Mouse (Mus musculus): ENCODE data around the gene Igtp. TPM values are rescaled to one million over a fixed set of nuclear protein-coding genes. Genes with fewer than 3 reads are reported as not detected.

The Igtp gene
- polyA plus RNA-seq, 1 experiment from 2014 or later = 2.4 TPM

DNA sequence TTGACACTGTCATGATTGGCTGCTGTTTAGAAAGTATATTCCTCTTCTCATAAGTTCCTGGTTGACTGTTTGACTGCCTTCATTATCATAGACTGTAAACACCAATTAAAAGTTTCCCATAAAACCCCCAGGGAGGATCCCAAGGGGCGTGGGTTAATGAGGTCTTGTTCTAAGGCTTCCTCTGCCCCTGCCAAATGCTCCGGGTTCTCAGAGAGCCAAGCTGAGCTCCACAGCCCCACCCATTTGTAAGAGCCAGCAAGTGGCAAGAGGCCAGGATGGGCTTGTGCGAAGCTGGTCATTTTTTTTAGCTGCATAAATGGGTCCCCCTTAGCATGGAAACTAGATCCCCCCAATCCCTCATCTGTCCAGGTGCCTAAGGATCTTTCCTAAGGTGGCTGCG lies 47.9 kb downstream of the Igtp start:
- H3K27me3 ChIP-seq (ENCODE audit: control insufficient read depth, insufficient read depth, low read length) = no peaks in the 10 kb centered on the region
- no peak overlapping the region for H3K9ac ChIP-seq
- DNase-seq (ENCODE audit: low spot score) (no peak), ATAC-seq (ENCODE audit: low FRiP score) (no peak)
- H3K27ac ChIP-seq = no peak overlapping the region
- no peaks in the 10 kb centered on the region for H3K36me3 ChIP-seq (replicated peaks; ENCODE audit: control insufficient read depth, insufficient read depth)
- H3K4me3 ChIP-seq (replicated peaks; ENCODE audit: low read length) = no peak overlapping the region
- H3K4me1 ChIP-seq (replicated peaks; ENCODE audit: control insufficient read depth, insufficient read depth, low read length) = no peaks in the 10 kb centered on the region
- 48% methylated on average over 4 of the region's 4 CpGs for WGBS
- H3K9me3 ChIP-seq (ENCODE audit: control insufficient read depth, low read length) = no peaks in the 10 kb centered on the region
- no peak overlapping the region for H3K4me2 ChIP-seq (replicated peaks)

DNA sequence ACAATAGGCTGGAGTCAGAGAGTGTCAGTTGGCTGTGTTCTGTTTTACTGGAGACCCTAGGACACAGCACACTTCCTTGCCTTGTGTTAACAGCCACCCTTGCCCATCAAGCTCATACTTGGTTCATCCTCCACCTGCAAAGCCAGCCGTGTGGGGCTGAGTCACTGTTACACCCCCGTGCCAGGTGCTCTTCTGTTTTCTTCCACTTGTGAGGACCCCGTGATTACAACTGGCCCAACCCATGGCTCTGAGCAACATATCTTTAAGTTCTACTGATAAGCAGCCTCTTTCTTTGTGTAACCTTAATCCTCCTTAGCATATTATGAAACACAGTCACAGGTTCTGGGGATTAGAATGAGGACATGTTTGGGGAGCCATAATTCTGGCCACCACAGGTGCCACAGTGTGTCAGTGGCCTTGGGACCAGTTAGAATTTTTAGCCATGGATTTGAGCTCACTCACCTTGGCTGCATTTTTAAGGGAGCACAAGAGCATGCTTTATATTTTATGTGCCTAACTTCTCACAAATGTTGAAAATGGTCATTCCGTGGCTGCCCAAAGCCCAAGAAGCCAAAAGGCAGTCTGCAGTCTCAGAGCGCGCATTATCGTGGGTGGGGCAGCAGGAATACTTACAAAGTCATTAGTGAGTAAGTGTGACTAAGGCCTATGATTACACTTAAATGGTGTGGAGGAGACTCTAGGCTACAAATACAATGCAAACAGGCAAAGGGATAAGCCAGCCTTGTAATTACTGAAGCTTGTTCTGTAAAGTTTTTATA lies 50.0 kb downstream of the Igtp start:
- no peak overlapping the region for H3K4me2 ChIP-seq (replicated peaks)
- H3K4me3 ChIP-seq (replicated peaks; ENCODE audit: low read length) = no peak overlapping the region
- H3K9ac ChIP-seq = no peak overlapping the region
- no peak overlapping the region for H3K27ac ChIP-seq
- WGBS = 89% methylated on average over 7 of the region's 7 CpGs
- H3K27me3 ChIP-seq (ENCODE audit: control insufficient read depth, insufficient read depth, low read length) = no peaks in the 10 kb centered on the region
- no peaks in the 10 kb centered on the region for H3K4me1 ChIP-seq (replicated peaks; ENCODE audit: control insufficient read depth, insufficient read depth, low read length)
- DNase-seq (ENCODE audit: low spot score) = no peak
- no peaks in the 10 kb centered on the region for H3K36me3 ChIP-seq (replicated peaks; ENCODE audit: control insufficient read depth, insufficient read depth)
- no peaks in the 10 kb centered on the region for H3K9me3 ChIP-seq (ENCODE audit: control insufficient read depth, low read length)
- no peak for ATAC-seq (ENCODE audit: low FRiP score)

DNA sequence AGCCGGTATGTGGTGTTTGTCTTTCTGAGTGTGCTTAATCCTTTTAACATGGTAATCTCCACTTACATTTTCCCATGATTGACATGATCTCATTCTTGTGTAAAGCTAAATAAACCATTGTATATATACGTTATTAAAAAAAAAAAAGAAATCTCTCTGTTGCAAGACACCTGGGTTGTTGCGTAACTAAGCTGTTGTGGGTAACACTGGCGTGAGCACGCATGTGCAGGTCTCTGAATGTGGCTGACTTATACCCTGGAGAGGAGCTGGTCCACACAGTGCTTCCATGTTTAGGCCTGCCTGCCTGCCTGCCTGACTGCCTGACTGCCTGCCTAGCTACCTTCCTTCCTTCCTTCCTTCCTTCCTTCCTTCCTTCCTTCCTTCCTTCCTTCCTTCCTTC lies 51.2 kb downstream of the Igtp start:
- no peak for DNase-seq (ENCODE audit: low spot score)
- Histone ChIP-seq H3K9ac (no peak overlapping the region), H3K4me2 (replicated peaks) (no peak overlapping the region), H3K9me3 (ENCODE audit: control insufficient read depth, low read length) (no peaks in the 10 kb centered on the region), H3K36me3 (replicated peaks; ENCODE audit: control insufficient read depth, insufficient read depth) (no peaks in the 10 kb centered on the region), H3K4me3 (replicated peaks; ENCODE audit: low read length) (no peak overlapping the region), H3K27me3 (ENCODE audit: control insufficient read depth, insufficient read depth, low read length) (no peaks in the 10 kb centered on the region), H3K4me1 (replicated peaks; ENCODE audit: control insufficient read depth, insufficient read depth, low read length) (no peaks in the 10 kb centered on the region), H3K27ac (no peak overlapping the region)
- no peak for ATAC-seq (ENCODE audit: low FRiP score)
- WGBS = 79% methylated on average over 5 of the region's 5 CpGs

DNA sequence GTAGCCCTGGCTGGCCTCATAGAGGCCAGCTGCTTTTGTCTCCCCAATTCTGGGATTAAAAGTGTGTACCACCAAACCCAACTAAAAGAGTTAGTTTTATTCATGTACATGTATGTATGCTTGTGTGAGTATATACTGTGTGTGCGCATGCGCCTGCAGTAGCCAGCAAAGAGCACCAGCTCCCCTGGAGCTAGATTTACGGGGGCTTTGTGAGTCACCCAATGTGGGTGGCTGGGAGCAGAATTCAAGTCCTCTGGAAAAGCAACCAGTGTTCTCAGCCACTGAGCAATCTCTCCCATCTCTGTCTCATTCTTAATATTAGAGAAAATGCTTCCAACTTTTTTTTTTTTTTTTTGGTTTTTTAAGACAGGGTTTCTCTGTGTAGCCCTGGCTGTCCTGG lies 55.1 kb downstream of the Igtp start:
- ATAC-seq (ENCODE audit: low FRiP score) (no peak), DNase-seq (ENCODE audit: low spot score) (no peak)
- Histone ChIP-seq H3K9ac (no peak overlapping the region), H3K4me2 (replicated peaks) (no peak overlapping the region), H3K4me3 (replicated peaks; ENCODE audit: low read length) (no peak overlapping the region), H3K9me3 (ENCODE audit: control insufficient read depth, low read length) (no peaks in the 10 kb centered on the region), H3K4me1 (replicated peaks; ENCODE audit: control insufficient read depth, insufficient read depth, low read length) (no peaks in the 10 kb centered on the region), H3K36me3 (replicated peaks; ENCODE audit: control insufficient read depth, insufficient read depth) (no peaks in the 10 kb centered on the region), H3K27me3 (ENCODE audit: control insufficient read depth, insufficient read depth, low read length) (no peaks in the 10 kb centered on the region), H3K27ac (no peak overlapping the region)
- WGBS = 96% methylated on average over 3 of the region's 3 CpGs

Other genes starting within 250 kb of the Igtp start
- 19.6 and 21.3 TPM in 2 replicates for gene Larp1, start 190.5 kb upstream of the Igtp start, polyA plus RNA-seq (2014; fragmentation: Nextera tagmentation; extraction: Ambion mirVana)
- gene Gm12248, start 106.4 kb upstream of the Igtp start, polyA plus RNA-seq (2014; fragmentation: Nextera tagmentation; extraction: Ambion mirVana) = not detected in 2 replicates
- gene Cnot8, start 95.4 kb upstream of the Igtp start, polyA plus RNA-seq (2014; fragmentation: Nextera tagmentation; extraction: Ambion mirVana) = 96.1 and 111 TPM in 2 replicates
- 12.5 and 15.5 TPM in 2 replicates for gene Gemin5, start 31.0 kb upstream of the Igtp start, polyA plus RNA-seq (2014; fragmentation: Nextera tagmentation; extraction: Ambion mirVana)
- gene Mrpl22, start 27.9 kb upstream of the Igtp start, polyA plus RNA-seq (2014; fragmentation: Nextera tagmentation; extraction: Ambion mirVana) = 86.9 and 98.4 TPM in 2 replicates
- gene Irgm2, start 62 bp downstream of the Igtp start, polyA plus RNA-seq (2014; fragmentation: Nextera tagmentation; extraction: Ambion mirVana) = 0.94 and 1.4 TPM in 2 replicates
- gene 4930438A08Rik, start 75.2 kb downstream of the Igtp start, polyA plus RNA-seq (2014; fragmentation: Nextera tagmentation; extraction: Ambion mirVana) = not detected in 2 replicates
- 13.5 and 16.2 TPM in 2 replicates for gene Zfp692, start 107.5 kb downstream of the Igtp start, polyA plus RNA-seq (2014; fragmentation: Nextera tagmentation; extraction: Ambion mirVana)
- 38.3 and 44.3 TPM in 2 replicates for gene Zfp672, start 130.8 kb downstream of the Igtp start, polyA plus RNA-seq (2014; fragmentation: Nextera tagmentation; extraction: Ambion mirVana)
- 34.3 and 36.5 TPM in 2 replicates for gene Sh3bp5l, start 131.2 kb downstream of the Igtp start, polyA plus RNA-seq (2014; fragmentation: Nextera tagmentation; extraction: Ambion mirVana)
- not detected in 2 replicates for gene Lypd8, start 179.5 kb downstream of the Igtp start, polyA plus RNA-seq (2014; fragmentation: Nextera tagmentation; extraction: Ambion mirVana)
- gene 1810065E05Rik, start 221.6 kb downstream of the Igtp start, polyA plus RNA-seq (2014; fragmentation: Nextera tagmentation; extraction: Ambion mirVana) = not detected in 2 replicates
- gene Gm12253, start 233.0 kb downstream of the Igtp start, polyA plus RNA-seq (2014; fragmentation: Nextera tagmentation; extraction: Ambion mirVana) = not detected in 2 replicates

Measured in hindbrain, embryonic 14.5 days (tissue).